Mouse (Mus musculus) frontal cortex, adult (tissue): Measurements from ENCODE around the gene Frmd4a.
"Not testable (repeated sequence)": the region's sequence is repeated elsewhere in the genome, so short reads cannot be mapped to it uniquely, and the experiment has no call there.

Experiments used
- ATAC-seq: cut with Nextera tagmentation; 2 replicates; pipeline ENCODE4 v1.9.2; 2017; ENCODE audit warnings: mild to moderate bottlenecking, moderate library complexity, mixed read lengths; ENCODE audit not compliant: low TSS enrichment

Frmd4a gene

GRCm38 (mm10) chr2:4552486-4552885 lies 535.0 kb downstream of the Frmd4a start:
- no peak for ATAC-seq

- ATAC-seq, result no peak
Measured at GRCm38 (mm10) chr2:4555221-4555631, 537.7 kb downstream of the Frmd4a start.

GRCm38 (mm10) chr2:4556188-4556587 lies 538.7 kb downstream of the Frmd4a start:
- no peak for ATAC-seq

- ATAC-seq, result no peak
Measured at GRCm38 (mm10) chr2:4557028-4557427, 539.5 kb downstream of the Frmd4a start.

GRCm38 (mm10) chr2:4557466-4557865 lies 539.9 kb downstream of the Frmd4a start:
- ATAC-seq, result no peak

- peak; percentile 3; the same call in 1 of the 2 replicates for ATAC-seq
Measured at GRCm38 (mm10) chr2:4558651-4559203, 541.2 kb downstream of the Frmd4a start.

- ATAC-seq, result peak; percentile 89
Measured at GRCm38 (mm10) chr2:4559211-4559882, 541.8 kb downstream of the Frmd4a start.

GRCm38 (mm10) chr2:4559883-4560247 lies 542.3 kb downstream of the Frmd4a start:
- no peak for ATAC-seq

GRCm38 (mm10) chr2:4560516-4560915 lies 543.0 kb downstream of the Frmd4a start:
- not testable (repeated sequence) for ATAC-seq

GRCm38 (mm10) chr2:4561196-4561595 lies 543.7 kb downstream of the Frmd4a start:
- no peak for ATAC-seq

- no peak for ATAC-seq
Measured at GRCm38 (mm10) chr2:4562373-4562772, 544.9 kb downstream of the Frmd4a start.

- no peak for ATAC-seq
Measured at GRCm38 (mm10) chr2:4562826-4563225, 545.3 kb downstream of the Frmd4a start.

- no peak for ATAC-seq
Measured at GRCm38 (mm10) chr2:4563322-4563721, 545.8 kb downstream of the Frmd4a start.

- no peak for ATAC-seq
Measured at GRCm38 (mm10) chr2:4566260-4566955, 548.9 kb downstream of the Frmd4a start.

- ATAC-seq, result no peak
Measured at GRCm38 (mm10) chr2:4566956-4567680, 549.6 kb downstream of the Frmd4a start.

- ATAC-seq, result peak; percentile 56; the same call in 1 of the 2 replicates
Measured at GRCm38 (mm10) chr2:4568967-4569366, 551.5 kb downstream of the Frmd4a start.

- ATAC-seq, result no peak
Measured at GRCm38 (mm10) chr2:4570186-4570861, 552.8 kb downstream of the Frmd4a start.

GRCm38 (mm10) chr2:4572498-4573263 lies 555.2 kb downstream of the Frmd4a start:
- no peak for ATAC-seq

- ATAC-seq, result peak; percentile 50; the same call in 1 of the 2 replicates
Measured at GRCm38 (mm10) chr2:4573386-4573785, 555.9 kb downstream of the Frmd4a start.

GRCm38 (mm10) chr2:4574251-4574650 lies 556.7 kb downstream of the Frmd4a start:
- ATAC-seq, result no peak

- no peak for ATAC-seq
Measured at GRCm38 (mm10) chr2:4575163-4575562, 557.6 kb downstream of the Frmd4a start.
